Mouse (Mus musculus) midbrain, embryonic 11.5 days (tissue): ENCODE results near the gene Irx2. TPM values are rescaled to one million over a fixed set of nuclear protein-coding genes. Genes with fewer than 3 reads are reported as not detected.

Experiments used
- ATAC-seq: fragments of 200-750 bp; cut with Nextera tagmentation; 2 replicates; pipeline ENCODE4 v1.8.0; 2017; ENCODE audit warnings: moderate TSS enrichment, moderate library complexity; ENCODE audit not compliant: low FRiP score
- DNase-seq: peaks from one replicate; pipeline ENCODE4 v3.0.0; 2015; ENCODE audit warnings: low spot score; ENCODE audit errors: missing footprints
- H3K27ac ChIP-seq: fragments of 300-500 bp; sonication (generic); 2 replicates; pipeline ENCODE4 v1.5.1; 2014; ENCODE audit warnings: low read depth, low read length
- H3K27me3 ChIP-seq: fragments of 300-500 bp; sonication (generic); 2 replicates; pipeline ENCODE4 v1.6.1; 2014; ENCODE audit warnings: mild to moderate bottlenecking, low read length, moderate library complexity, mixed read lengths; ENCODE audit not compliant: control insufficient read depth, insufficient read depth
- H3K36me3 ChIP-seq: fragments of 300-500 bp; sonication (generic); 2 replicates; pipeline ENCODE4 v1.6.1; 2014; ENCODE audit warnings: mild to moderate bottlenecking, low read length, moderate library complexity, mixed read lengths; ENCODE audit not compliant: control insufficient read depth, insufficient read depth
- H3K4me1 ChIP-seq: fragments of 300-500 bp; sonication (generic); 2 replicates; pipeline ENCODE4 v1.6.1; 2014; ENCODE audit warnings: low read length; ENCODE audit not compliant: control insufficient read depth, insufficient read depth
- H3K4me2 ChIP-seq: fragments of 300-500 bp; sonication (generic); 2 replicates; pipeline ENCODE4 v1.6.1; 2014; ENCODE audit warnings: mild to moderate bottlenecking, moderate library complexity
- H3K4me3 ChIP-seq: fragments of 300-500 bp; sonication (generic); 2 replicates; pipeline ENCODE4 v1.5.1; 2014; ENCODE audit warnings: low read depth, low read length
- H3K9ac ChIP-seq: fragments of 300-500 bp; sonication (generic); 2 replicates; pipeline ENCODE4 v1.6.1; 2014; ENCODE audit warnings: low read length
- H3K9me3 ChIP-seq: fragments of 300-500 bp; sonication (generic); 2 replicates; pipeline ENCODE4 v1.6.1; 2016; ENCODE audit warnings: low read length; ENCODE audit not compliant: control insufficient read depth
- WGBS: fragments of 180-500 bp; shearing (Covaris S2); extraction: QIAGEN DNeasy Blood & Tissue Kit; methylation state at CpG from one replicate; pipeline ENCODE4 v1.1.7; 2014; 5-methylcytosine and 5-hydroxymethylcytosine counted together
- polyA plus RNA-seq: library from polyadenylated mRNA; unstranded; fragments of >200 nt; fragmentation: Nextera tagmentation; extraction: Ambion mirVana; gene quantifications from 2 replicates; pipeline ENCODE4 v1.2.1, GENCODE M21; 2014

The Irx2 gene
- 38.6 and 38.9 TPM in 2 replicates for polyA plus RNA-seq

DNA sequence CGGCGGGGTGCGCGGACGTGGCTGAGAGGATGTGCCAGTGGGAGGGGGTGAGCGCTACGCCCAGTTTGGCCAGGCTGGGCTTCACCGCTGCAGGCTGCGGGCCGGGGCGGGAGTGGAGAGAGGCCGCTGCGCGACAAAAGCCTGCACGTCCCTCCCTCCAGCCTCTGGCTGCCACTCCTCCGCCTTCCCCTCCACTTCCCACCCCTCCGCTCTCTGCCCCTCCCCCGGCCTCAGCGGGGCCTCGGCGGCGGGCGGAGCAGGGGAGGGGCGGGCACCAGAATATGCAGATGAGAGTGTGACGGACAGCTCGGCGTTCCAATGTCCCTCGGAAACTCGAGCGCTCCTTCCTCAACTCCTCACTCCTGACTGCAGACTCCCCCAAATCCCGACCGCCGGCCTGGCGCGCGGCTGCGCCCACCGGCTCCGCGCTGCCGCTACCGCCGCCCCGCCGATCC, at the start of gene Irx2:
TSS of gene Irx2 (plus strand) at position 359 of the 455 bp plus-strand sequence.
- H3K9me3 ChIP-seq: no peaks in the 10 kb centered on the region
- WGBS: 1% methylated on average over 34 of the region's 45 CpGs
- ATAC-seq (peak; percentile 91), DNase-seq (no peak)
- peaks cover 3% of the 10 kb centered on the region; the same call in 1 of the 2 replicates for H3K36me3 ChIP-seq
- peak within 1 kb of the TSS; percentile 97 for H3K9ac ChIP-seq
- H3K4me2 ChIP-seq: peak within 1 kb of the TSS; percentile 88
- peak within 1 kb of the TSS; percentile 92 for H3K4me3 ChIP-seq
- peaks cover 38% of the 10 kb centered on the region for H3K27me3 ChIP-seq
- peak within 1 kb of the TSS; percentile 87 for H3K27ac ChIP-seq
- peaks cover 35% of the 10 kb centered on the region for H3K4me1 ChIP-seq

DNA sequence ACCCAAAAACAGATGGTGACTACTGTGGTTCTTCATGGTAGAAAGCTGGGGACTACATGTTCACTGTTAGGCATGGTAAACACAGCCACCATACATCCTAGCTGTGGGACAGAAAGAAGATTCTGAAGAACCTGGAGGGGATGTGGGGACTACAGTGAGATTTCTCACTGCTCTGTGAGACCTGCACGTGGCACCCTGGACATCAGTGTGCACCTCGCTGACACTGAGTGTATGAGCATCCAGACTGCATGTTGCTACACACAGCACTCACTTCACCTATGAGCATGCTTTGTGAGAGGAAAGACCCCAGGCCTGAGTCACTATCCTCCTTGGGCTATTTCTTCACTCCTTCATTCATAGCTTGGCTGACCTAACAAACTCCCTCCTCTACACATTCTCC, 47.3 kb upstream of the Irx2 start:
- Histone ChIP-seq H3K36me3 (no peaks in the 10 kb centered on the region), H3K9me3 (no peaks in the 10 kb centered on the region), H3K4me1 (no peaks in the 10 kb centered on the region; the same call in 1 of the 2 replicates), H3K27ac (no peak overlapping the region), H3K4me3 (no peak overlapping the region), H3K27me3 (no peaks in the 10 kb centered on the region), H3K4me2 (no peak overlapping the region), H3K9ac (no peak overlapping the region)
- 90% methylated on average over 2 of the region's 2 CpGs for whole genome bisulfite sequencing
- ATAC-seq: no peak
- DNase-seq: peak; percentile 54

DNA sequence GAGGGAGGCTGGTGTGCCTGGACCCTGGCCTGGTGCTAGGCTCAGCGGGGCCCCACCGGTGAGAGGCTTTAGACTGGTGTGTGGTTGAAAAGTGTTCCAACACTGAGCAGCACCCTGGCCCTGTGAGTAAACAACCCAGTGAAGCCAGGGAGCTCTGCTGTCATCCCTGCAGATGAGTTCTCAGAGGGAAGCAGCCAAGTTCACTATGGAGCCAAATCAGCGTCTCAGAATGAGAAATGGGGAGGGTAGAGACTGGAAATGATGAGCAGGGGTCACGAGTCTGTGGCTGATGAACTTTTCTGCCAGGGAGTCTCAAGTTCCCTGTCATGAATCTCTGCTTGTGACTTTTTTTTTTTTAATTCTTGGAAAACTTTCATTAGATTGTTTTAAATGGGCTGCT, 36.1 kb upstream of the Irx2 start:
- no peaks in the 10 kb centered on the region for H3K36me3 ChIP-seq
- no peaks in the 10 kb centered on the region for H3K27me3 ChIP-seq
- 65% methylated on average over 4 of the region's 4 CpGs for WGBS
- no peaks in the 10 kb centered on the region for H3K9me3 ChIP-seq
- no peak overlapping the region for H3K4me2 ChIP-seq
- ATAC-seq (no peak), DNase-seq (peak; percentile 67)
- H3K4me1 ChIP-seq: no peaks in the 10 kb centered on the region
- H3K4me3 ChIP-seq: no peak overlapping the region
- no peak overlapping the region for H3K27ac ChIP-seq
- H3K9ac ChIP-seq: no peak overlapping the region

DNA sequence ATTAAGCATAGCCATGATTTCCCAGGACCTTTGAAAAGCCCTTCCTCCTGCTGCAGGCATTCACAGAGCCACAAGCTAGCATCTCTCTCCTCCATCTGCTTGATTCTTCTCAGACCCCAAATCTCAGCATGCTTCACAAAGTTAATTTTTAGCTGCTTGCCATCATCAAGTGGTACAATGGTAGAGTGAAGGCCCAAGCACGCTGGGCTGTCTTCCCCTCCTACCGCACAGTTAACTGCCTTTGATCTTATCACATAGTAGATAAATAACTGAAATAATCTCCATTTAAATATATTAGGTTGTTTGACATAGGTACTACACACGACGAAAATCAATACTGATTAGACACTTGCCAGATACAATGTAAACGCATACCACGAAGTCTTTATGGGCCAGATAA, 35.3 kb upstream of the Irx2 start:
- Histone ChIP-seq H3K4me1 (no peaks in the 10 kb centered on the region), H3K27me3 (no peaks in the 10 kb centered on the region), H3K4me3 (no peak overlapping the region), H3K27ac (no peak overlapping the region), H3K9ac (no peak overlapping the region), H3K36me3 (no peaks in the 10 kb centered on the region), H3K4me2 (no peak overlapping the region), H3K9me3 (no peaks in the 10 kb centered on the region)
- 90% methylated on average over 6 of the region's 6 CpGs for WGBS
- no peak for ATAC-seq
- DNase-seq: peak; percentile 17

DNA sequence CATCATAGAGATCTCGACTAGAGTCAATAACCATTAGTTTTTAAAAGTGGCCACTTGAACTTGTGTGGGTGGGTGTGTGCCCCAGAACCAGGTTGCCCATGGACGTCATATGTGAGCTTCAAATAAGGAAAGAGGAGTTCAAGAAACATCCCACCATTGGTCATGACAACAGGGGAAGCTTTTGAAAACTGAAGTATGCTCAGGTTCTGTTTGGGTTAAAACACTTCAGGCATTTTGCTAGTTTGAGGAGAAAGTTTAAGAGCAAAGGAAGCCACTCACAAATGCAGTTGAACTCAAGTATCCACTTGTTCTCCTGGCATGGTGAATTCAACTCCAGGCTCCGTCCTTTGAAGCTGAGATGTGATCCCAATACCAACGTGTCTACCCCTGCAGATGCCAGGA, 34.9 kb upstream of the Irx2 start:
- H3K9ac ChIP-seq: no peak overlapping the region
- H3K27me3 ChIP-seq: no peaks in the 10 kb centered on the region
- H3K27ac ChIP-seq: no peak overlapping the region
- no peaks in the 10 kb centered on the region for H3K36me3 ChIP-seq
- WGBS: 81% methylated on average over 4 of the region's 4 CpGs
- no peak overlapping the region for H3K4me2 ChIP-seq
- DNase-seq: peak; percentile 8
- H3K4me3 ChIP-seq: no peak overlapping the region
- ATAC-seq: no peak
- no peaks in the 10 kb centered on the region for H3K4me1 ChIP-seq
- no peaks in the 10 kb centered on the region for H3K9me3 ChIP-seq

DNA sequence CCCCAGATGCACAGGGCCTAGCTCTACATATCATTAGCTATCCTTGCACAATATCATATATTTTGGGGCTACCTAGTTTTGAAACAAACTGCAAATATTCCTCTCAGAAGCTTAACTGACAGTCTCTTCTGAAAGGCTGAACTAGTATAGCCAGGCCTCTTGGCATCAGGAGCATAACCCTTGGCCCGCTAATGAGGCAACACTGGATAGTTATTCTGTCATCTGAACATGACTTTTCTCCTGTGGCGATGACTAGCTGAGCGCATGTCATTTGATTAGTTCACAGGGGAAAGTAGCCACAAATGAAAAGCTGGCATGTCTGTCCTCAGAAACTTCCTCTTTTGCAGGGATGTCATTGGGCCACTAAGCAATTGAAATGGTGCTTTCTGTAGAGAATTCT, 29.4 kb upstream of the Irx2 start:
- no peaks in the 10 kb centered on the region for H3K27me3 ChIP-seq
- no peak overlapping the region for H3K27ac ChIP-seq
- H3K4me1 ChIP-seq: no peaks in the 10 kb centered on the region
- H3K4me3 ChIP-seq: no peak overlapping the region
- peak; percentile 10 for DNase-seq
- no peaks in the 10 kb centered on the region for H3K9me3 ChIP-seq
- ATAC-seq: no peak
- no peaks in the 10 kb centered on the region for H3K36me3 ChIP-seq
- no peak overlapping the region for H3K9ac ChIP-seq
- 93% methylated on average over 3 of the region's 3 CpGs for WGBS
- no peak overlapping the region for H3K4me2 ChIP-seq

DNA sequence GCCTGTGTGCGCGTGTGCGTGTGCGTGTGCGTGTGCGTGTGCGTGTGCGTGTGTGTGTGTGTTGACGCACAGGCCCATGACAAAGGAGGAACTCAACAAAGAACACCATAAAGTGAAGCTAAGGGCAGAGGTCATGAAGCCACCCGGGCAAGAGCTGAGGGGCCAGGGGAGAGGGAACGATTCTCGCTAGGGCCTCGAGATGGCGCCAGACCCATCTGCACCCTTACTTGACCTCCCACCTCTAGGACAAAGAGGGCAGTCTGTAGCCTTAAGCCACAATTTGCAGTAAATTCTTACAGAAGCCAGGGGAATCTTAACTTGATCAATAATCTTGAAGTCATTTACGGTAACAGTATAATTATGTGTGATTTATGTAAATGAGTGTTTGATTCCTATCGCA, 19.9 kb upstream of the Irx2 start:
- Histone ChIP-seq H3K27ac (no peak overlapping the region), H3K36me3 (no peaks in the 10 kb centered on the region), H3K9me3 (no peaks in the 10 kb centered on the region; the same call in 1 of the 2 replicates), H3K4me2 (no peak overlapping the region), H3K9ac (no peak overlapping the region), H3K27me3 (no peaks in the 10 kb centered on the region), H3K4me1 (no peaks in the 10 kb centered on the region), H3K4me3 (no peak overlapping the region)
- DNase-seq (no peak), ATAC-seq (no peak)
- WGBS: 56% methylated on average over 16 of the region's 16 CpGs

DNA sequence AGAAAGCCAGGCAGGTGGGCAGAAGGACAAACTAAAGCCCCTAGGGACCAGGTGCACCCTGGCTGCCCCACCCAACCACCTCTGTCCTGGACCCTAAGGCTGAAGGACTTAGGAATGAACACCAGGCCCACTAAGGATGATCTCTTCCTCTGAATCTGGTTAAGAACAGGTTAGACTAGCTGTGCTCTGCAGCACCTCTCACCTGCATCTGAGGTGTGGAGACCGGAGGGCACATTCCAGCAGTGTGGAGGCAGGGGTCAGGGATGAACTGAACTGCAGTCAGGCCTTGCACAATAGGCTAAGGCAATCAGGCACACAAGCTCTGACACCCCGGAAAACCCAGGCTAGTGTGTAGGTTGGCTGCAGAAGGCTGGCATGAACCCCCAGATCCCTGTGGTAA, 18.3 kb upstream of the Irx2 start:
- ATAC-seq: no peak
- Histone ChIP-seq H3K4me3 (no peak overlapping the region), H3K27ac (no peak overlapping the region), H3K9me3 (no peaks in the 10 kb centered on the region; the same call in 1 of the 2 replicates), H3K4me1 (no peaks in the 10 kb centered on the region), H3K9ac (no peak overlapping the region), H3K4me2 (no peak overlapping the region), H3K27me3 (no peaks in the 10 kb centered on the region), H3K36me3 (no peaks in the 10 kb centered on the region)
- 90% methylated on average over 2 of the region's 2 CpGs for WGBS
- DNase-seq: no peak

DNA sequence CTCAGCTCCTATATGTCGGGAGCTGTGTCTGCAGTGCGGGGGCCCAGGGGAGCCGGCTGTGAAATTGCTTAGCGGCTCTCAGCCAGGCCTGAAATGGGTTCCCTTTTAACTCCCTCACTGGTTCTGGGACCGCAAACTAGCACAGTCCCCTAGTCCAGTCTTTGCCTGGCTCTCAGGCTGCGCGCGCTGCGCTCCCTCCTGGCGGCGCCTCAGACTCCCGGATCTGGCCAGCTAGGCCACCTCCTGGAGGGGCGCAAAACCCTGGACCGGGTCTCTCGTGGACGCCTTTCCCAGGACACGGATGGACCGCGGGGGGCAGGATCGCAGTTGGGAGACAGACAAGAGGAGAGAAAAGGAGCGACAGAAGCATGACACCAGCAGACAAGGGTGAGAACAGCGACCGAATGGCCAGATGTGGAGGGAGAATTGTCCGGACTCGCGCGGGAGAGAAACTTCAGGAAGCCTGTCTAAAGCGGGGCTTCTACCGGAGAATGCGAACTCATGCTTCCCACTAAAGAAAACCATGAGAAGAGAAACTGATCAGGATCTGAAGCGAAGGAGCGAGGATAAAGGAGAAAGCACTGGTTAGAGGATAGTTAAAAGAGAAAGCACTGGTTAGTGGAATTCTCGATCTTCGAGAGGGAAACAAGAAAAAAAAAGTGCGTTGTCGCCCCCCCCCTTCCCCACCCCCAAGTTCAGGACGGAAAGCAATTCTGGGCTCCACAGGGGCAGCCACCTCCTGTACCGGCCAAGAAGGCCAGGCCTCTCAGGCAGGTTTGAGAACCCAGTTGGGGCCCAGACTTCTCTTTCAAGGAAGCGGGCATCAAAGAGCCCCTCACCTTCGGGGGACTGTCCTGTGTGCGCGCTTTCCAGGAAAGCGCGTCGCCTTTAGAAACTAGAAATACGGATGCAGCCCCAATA, 4.4 kb upstream of the Irx2 start:
- H3K4me1 ChIP-seq: peaks cover 25% of the 10 kb centered on the region
- peak overlapping the region; percentile 29 for H3K4me3 ChIP-seq
- no peaks in the 10 kb centered on the region for H3K36me3 ChIP-seq
- peak overlapping the region; percentile 57 for H3K9ac ChIP-seq
- peaks cover 47% of the 10 kb centered on the region for H3K27me3 ChIP-seq
- WGBS: under 1% methylated on average over 46 of the region's 46 CpGs
- peak overlapping the region; percentile 56 for H3K4me2 ChIP-seq
- ATAC-seq (no peak), DNase-seq (peak; percentile 97)
- no peak overlapping the region for H3K27ac ChIP-seq
- H3K9me3 ChIP-seq: no peaks in the 10 kb centered on the region
